Mouse (Mus musculus): ENCODE measurements at regions not wholly inside any gene's neighbourhood (a gene's known extent, or its start where the extent isn't known, plus 50 kb on each side); places are given as distances from the start of the nearest gene placed in this dataset.
A peak's percentile ranks its signal among the peaks of the same experiment; 100 is the strongest.

DNA sequence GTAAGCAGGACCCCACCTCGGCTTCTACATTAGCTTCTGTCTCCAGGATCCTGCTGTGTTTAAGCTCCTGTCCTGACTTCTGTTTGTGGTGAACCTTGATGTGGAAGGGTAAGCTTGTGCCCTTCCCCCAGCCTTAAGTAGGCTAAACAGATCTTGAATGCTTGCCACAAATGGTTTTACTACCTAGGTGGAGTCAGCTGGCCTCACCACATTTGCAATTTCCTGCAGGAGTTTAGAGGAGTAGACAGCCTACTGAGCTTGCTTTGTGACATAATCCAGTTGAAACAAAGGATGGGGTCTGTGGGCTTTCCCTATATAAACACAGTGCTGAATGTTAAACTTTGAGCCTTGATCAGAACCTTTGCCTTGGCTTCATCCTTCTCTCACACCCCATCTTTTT, 206.7 kb downstream of the Pten start:
- H3K4me1 ChIP-seq (ENCODE audit: control insufficient read depth, insufficient read depth, low read length), result 0 out of 2 replicates have a peak, but pooled peaks cover 2% of the 10 kb centered on the region
- no peak for TF ChIP-seq CTCF (IDR thresholded peaks at IDR 0.05; ENCODE audit: borderline replicate concordance, insufficient read depth, low read length)
- TF ChIP-seq POLR2A (IDR thresholded peaks at IDR 0.05; ENCODE audit: low read depth, low read length), result no peak
- no peak overlapping the region for H3K4me3 ChIP-seq (ENCODE audit: insufficient read depth, low read length)
- H3K27ac ChIP-seq (ENCODE audit: insufficient read depth, low read length), result no peak overlapping the region

DNA sequence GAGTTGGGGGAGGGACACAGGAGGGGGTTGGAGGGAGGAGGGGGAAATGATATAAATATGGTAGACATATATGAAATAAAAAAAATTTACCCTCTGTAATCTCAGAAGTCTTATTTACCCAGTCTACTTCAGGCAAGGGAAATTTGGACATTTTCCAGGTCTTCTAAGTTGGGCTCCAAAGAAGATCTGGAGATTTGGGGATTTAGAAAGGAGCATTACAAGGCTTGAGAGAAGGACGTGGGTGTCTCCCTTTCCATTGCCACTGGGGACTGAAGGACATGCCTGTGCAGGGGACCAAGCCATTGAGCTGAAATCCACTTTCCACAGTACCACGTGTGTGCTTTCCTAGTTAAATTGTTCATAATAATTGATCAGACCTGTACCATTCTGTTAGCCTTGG, 208.2 kb downstream of the Pten start:
- 0 out of 2 replicates have a peak, but pooled peaks cover 2% of the 10 kb centered on the region for H3K4me1 ChIP-seq (ENCODE audit: control insufficient read depth, insufficient read depth, low read length)
- TF ChIP-seq POLR2A (IDR thresholded peaks at IDR 0.05; ENCODE audit: low read depth, low read length) (no peak), CTCF (IDR thresholded peaks at IDR 0.05; ENCODE audit: borderline replicate concordance, insufficient read depth, low read length) (no peak)
- H3K27ac ChIP-seq (ENCODE audit: insufficient read depth, low read length), result no peak overlapping the region
- H3K4me3 ChIP-seq (ENCODE audit: insufficient read depth, low read length), result no peak overlapping the region

DNA sequence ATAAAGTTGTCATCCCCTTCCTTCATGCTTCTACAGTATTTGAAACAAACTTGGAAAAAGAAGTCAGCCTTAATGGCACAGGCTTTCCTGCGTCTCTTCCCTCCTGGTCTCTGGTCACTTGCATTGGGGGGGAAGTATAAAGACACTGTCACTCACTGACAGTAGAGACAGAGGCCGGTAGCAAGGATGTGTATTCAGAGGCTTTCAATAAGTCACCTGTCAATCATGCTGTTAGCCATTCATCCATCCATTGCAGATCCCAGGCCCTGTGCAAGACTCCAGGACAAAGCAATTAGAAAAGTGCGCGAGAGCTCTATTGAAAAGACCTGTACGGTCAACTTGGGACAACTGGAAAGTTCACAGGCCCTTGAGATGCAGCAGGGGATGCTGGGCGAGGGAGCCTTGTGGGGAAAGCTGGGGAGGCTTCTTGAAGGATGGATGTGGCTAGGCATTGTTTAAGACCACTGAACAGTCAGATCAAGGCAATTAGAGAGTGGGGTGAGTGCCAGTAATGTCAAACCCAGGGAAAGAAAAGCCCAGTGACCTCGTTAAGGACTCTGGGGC, 212.0 kb downstream of the Pten start:
- TF ChIP-seq POLR2A (IDR thresholded peaks at IDR 0.05; ENCODE audit: low read depth, low read length), result no peak
- no peak for TF ChIP-seq CTCF (IDR thresholded peaks at IDR 0.05; ENCODE audit: borderline replicate concordance, insufficient read depth, low read length)
- 0 out of 2 replicates have a peak, but pooled peaks cover 2% of the 10 kb centered on the region for H3K4me1 ChIP-seq (ENCODE audit: control insufficient read depth, insufficient read depth, low read length)
- H3K4me3 ChIP-seq (ENCODE audit: insufficient read depth, low read length), result no peak overlapping the region
- H3K27ac ChIP-seq (ENCODE audit: insufficient read depth, low read length), result no peak overlapping the region

DNA sequence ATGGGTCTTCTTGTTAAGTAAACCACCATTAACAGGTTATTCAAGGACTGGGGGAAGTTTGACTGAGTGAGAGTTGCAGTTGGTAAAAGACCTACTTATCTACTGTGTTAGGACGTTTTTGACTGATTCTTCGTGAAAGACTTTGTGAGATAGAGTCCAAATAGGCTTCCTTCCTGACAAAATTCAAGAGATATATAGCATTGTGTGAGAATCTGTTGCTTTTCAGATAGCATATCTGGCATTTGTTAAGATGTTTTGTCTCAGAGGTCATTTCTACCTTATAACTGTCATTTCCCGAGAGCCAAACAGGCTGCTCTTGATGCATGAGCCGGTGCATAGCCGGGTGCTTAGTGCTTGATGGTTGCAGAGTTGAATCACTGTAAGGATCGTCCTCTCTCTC, 214.8 kb downstream of the Pten start:
- no peak for TF ChIP-seq POLR2A (IDR thresholded peaks at IDR 0.05; ENCODE audit: low read depth, low read length)
- no peak for TF ChIP-seq CTCF (IDR thresholded peaks at IDR 0.05; ENCODE audit: borderline replicate concordance, insufficient read depth, low read length)
- H3K4me1 ChIP-seq (ENCODE audit: control insufficient read depth, insufficient read depth, low read length), result no peaks in the 10 kb centered on the region
- H3K4me3 ChIP-seq (ENCODE audit: insufficient read depth, low read length), result no peak overlapping the region
- no peak overlapping the region for H3K27ac ChIP-seq (ENCODE audit: insufficient read depth, low read length)

DNA sequence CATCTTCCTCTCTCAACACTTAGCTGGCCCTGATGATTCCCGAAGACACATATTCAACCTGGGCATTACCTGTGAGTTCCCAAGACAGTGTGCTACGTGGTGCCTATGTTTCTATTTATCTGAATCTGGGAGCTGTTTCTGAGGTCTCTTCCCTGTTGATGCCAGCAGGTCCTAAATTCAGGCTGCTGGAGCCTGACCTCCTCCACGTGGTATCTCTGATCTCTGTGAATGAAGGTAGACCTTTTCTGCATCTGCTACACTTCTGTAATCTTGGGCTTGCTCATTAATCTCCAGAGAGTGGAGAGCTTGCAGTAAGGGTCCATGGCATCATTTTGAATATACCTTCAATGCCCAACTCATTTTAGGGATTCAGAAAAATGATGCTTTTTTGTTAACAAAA, 215.8 kb downstream of the Pten start:
- Histone ChIP-seq H3K4me3 (ENCODE audit: insufficient read depth, low read length) (no peak overlapping the region), H3K4me1 (ENCODE audit: control insufficient read depth, insufficient read depth, low read length) (no peaks in the 10 kb centered on the region), H3K27ac (ENCODE audit: insufficient read depth, low read length) (no peak overlapping the region)
- no peak for TF ChIP-seq CTCF (IDR thresholded peaks at IDR 0.05; ENCODE audit: borderline replicate concordance, insufficient read depth, low read length)
- TF ChIP-seq POLR2A (IDR thresholded peaks at IDR 0.05; ENCODE audit: low read depth, low read length), result no peak

DNA sequence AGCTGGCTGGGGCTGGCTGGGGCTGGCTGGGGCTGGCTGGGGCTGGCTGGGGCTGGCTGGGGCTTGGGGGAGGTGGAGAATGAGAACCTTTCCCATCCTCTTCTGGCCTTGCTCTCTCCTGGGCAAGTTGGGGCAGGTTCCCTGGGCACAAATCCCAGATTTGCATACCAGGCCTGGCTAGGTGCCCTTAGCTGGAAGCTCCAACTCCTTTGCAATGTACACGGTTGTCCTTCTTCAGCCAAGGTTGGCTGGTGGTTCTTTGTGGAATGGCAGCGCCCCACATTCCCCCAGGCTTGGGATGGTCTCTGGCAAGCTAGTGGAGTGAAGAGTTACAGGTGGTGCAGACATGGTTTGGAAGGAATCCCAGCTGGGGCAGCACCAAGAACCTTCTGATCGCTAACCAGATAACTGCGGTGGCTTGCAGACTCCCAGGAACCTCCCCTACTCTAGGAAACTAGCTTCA, 217.5 kb downstream of the Pten start:
- TF ChIP-seq CTCF (IDR thresholded peaks at IDR 0.05; ENCODE audit: borderline replicate concordance, insufficient read depth, low read length) (no peak), POLR2A (IDR thresholded peaks at IDR 0.05; ENCODE audit: low read depth, low read length) (no peak)
- H3K27ac ChIP-seq (ENCODE audit: insufficient read depth, low read length), result peak overlapping the region; percentile 38; the same call in 1 of the 2 replicates

DNA sequence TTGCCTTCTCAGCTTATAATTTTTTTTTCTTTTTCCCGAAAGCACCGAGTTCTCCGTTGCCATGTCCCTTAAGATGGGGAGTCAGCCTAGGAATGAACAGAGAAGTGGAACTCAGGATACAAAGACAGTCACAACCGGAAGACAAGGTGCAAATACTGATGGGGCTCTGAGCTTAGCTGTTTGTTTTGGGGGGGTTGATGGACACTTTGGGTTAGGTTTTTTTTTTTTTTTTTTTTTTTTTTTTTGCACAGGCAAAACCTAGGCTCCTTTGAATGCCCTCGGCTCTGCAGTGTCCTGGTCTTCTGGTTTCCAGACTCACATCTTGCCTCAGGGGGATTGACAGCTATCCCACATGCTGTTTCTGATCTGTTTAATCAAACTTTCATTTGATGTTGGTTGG, 218.0 kb downstream of the Pten start:
- Histone ChIP-seq H3K4me3 (ENCODE audit: insufficient read depth, low read length) (no peak overlapping the region), H3K4me1 (ENCODE audit: control insufficient read depth, insufficient read depth, low read length) (0 out of 2 replicates have a peak, but pooled peaks cover 2% of the 10 kb centered on the region), H3K27ac (ENCODE audit: insufficient read depth, low read length) (peak overlapping the region; percentile 36; the same call in 1 of the 2 replicates)
- TF ChIP-seq CTCF (IDR thresholded peaks at IDR 0.05; ENCODE audit: borderline replicate concordance, insufficient read depth, low read length) (no peak), POLR2A (IDR thresholded peaks at IDR 0.05; ENCODE audit: low read depth, low read length) (no peak)

More for the DNA sequence above, 217.5 kb downstream of the Pten start:
- no peak overlapping the region for H3K4me3 ChIP-seq (ENCODE audit: insufficient read depth, low read length)
- 0 out of 2 replicates have a peak, but pooled peaks cover 2% of the 10 kb centered on the region for H3K4me1 ChIP-seq (ENCODE audit: control insufficient read depth, insufficient read depth, low read length)

DNA sequence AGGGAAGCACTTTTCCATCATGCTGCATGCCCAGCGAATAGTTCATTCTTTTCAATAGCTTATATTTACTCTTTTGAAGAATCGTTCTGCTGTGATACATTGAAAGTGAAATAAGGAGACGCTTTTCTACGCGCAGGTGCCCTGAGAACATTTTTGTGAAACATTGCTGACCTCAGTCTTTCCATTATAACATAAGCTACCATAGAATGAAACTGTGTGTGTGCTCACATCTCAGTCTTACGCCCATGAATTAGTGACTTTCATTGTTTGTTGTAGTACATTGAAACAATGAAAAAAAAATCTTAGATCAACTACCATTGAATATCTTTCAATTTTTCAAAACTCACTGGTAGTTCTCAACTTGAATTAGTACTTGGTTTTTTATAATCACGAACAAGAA, 219.2 kb downstream of the Pten start:
- Histone ChIP-seq H3K4me3 (ENCODE audit: insufficient read depth, low read length) (no peak overlapping the region), H3K4me1 (ENCODE audit: control insufficient read depth, insufficient read depth, low read length) (0 out of 2 replicates have a peak, but pooled peaks cover 2% of the 10 kb centered on the region), H3K27ac (ENCODE audit: insufficient read depth, low read length) (no peak overlapping the region)
- TF ChIP-seq POLR2A (IDR thresholded peaks at IDR 0.05; ENCODE audit: low read depth, low read length) (no peak), CTCF (IDR thresholded peaks at IDR 0.05; ENCODE audit: borderline replicate concordance, insufficient read depth, low read length) (no peak)

DNA sequence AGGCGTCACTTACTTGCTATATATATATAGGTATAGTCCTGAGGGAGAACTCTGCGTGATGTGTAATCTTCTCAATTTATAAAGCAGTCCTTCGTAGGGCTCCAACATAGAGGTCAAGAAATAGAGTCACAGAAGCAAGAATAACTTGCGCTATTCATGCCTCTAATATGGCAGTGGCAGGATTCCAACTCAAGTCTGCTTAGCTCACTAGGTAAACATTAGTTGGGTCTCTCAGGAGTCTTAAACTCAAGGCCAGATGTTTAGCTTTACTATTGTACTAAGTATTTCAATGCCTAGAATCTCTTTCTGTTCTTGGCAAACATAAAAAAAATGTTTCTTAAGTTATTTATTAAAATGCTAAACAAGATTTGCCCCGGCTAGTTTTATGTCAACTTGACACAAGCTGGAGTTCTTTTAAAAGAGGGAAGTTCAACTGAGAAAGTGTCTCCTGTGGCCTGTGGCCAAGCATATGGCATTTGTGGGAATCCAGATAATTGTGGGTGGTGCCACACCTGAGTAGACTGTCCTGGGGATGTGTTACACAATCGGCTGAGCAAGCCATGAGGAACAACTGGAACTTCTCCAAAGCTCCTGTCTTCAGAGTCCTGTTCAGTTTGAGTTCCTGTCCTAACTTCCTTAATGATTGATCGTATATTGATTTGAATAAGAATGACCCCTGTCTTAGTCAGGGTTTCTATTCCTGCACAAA, 220.9 kb downstream of the Pten start:
- H3K27ac ChIP-seq (ENCODE audit: insufficient read depth, low read length), result peak overlapping the region; percentile 80
- TF ChIP-seq POLR2A (IDR thresholded peaks at IDR 0.05; ENCODE audit: low read depth, low read length), result no peak
- 0 out of 2 replicates have a peak, but pooled peaks cover 2% of the 10 kb centered on the region for H3K4me1 ChIP-seq (ENCODE audit: control insufficient read depth, insufficient read depth, low read length)
- no peak overlapping the region for H3K4me3 ChIP-seq (ENCODE audit: insufficient read depth, low read length)

DNA sequence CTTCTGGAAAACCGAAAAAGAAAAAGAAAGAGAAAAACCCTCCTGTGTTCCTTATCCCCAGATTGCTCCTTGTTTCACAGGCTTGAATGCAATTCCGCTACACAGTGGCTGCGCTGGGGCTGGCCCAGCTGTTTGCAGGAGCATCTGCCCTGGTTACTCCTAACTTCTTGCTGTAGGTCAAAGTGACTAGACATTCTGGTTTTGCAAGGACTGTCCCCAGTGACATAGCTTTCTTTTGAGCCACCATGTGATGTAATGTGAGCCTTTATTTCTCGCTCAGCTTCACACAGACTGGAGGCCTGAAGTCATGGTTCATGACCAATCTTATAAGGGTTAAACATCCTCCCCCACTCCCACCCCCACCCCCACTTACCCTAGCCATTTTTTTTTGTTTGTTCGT, 222.8 kb downstream of the Pten start:
- Histone ChIP-seq H3K4me1 (ENCODE audit: control insufficient read depth, insufficient read depth, low read length) (0 out of 2 replicates have a peak, but pooled peaks cover 2% of the 10 kb centered on the region), H3K4me3 (ENCODE audit: insufficient read depth, low read length) (no peak overlapping the region), H3K27ac (ENCODE audit: insufficient read depth, low read length) (no peak overlapping the region)
- no peak for TF ChIP-seq POLR2A (IDR thresholded peaks at IDR 0.05; ENCODE audit: low read depth, low read length)
- no peak for TF ChIP-seq CTCF (IDR thresholded peaks at IDR 0.05; ENCODE audit: borderline replicate concordance, insufficient read depth, low read length)
